Mouse (Mus musculus) liver, embryonic 13.5 days (tissue): ENCODE results near the gene Dera. TPM values are rescaled to one million over a fixed set of nuclear protein-coding genes. Genes with fewer than 3 reads are reported as not detected.

Experiments
- ATAC-seq: fragments of 200-750 bp; cut with Nextera tagmentation; 2 replicates; pipeline ENCODE4 v1.8.0; 2017; ENCODE audit warnings: low read depth, mild to moderate bottlenecking, moderate number of reproducible peaks, moderate library complexity
- DNase-seq: peaks from one replicate; pipeline ENCODE4 v3.0.0; 2022
- H3K27ac ChIP-seq: fragments of 300-500 bp; sonication (generic); 2 replicates; pipeline ENCODE4 v1.5.1; 2015; ENCODE audit warnings: moderate library complexity, mild to moderate bottlenecking, inconsistent platforms
- H3K27me3 ChIP-seq: fragments of 300-500 bp; sonication (generic); 2 replicates; pipeline ENCODE4 v1.6.1; 2015; ENCODE audit warnings: mild to moderate bottlenecking, inconsistent platforms
- H3K36me3 ChIP-seq: fragments of 300-500 bp; sonication (generic); 2 replicates; pipeline ENCODE4 v1.6.1; 2015; ENCODE audit warnings: mild to moderate bottlenecking, inconsistent platforms
- H3K4me1 ChIP-seq: fragments of 300-500 bp; sonication (generic); replicated peaks from 2 replicates; pipeline ENCODE4 v1.6.1; 2015; ENCODE audit warnings: inconsistent platforms
- H3K4me2 ChIP-seq: fragments of 300-500 bp; sonication (generic); 2 replicates; pipeline ENCODE4 v1.6.1; 2015; ENCODE audit warnings: inconsistent platforms, mild to moderate bottlenecking, moderate library complexity
- H3K4me3 ChIP-seq: fragments of 300-500 bp; sonication (generic); replicated peaks from 2 replicates; pipeline ENCODE4 v1.5.1; 2015; ENCODE audit warnings: mild to moderate bottlenecking, inconsistent platforms
- H3K9ac ChIP-seq: fragments of 300-500 bp; sonication (generic); 2 replicates; pipeline ENCODE4 v1.6.1; 2015; ENCODE audit warnings: mild to moderate bottlenecking, inconsistent platforms
- H3K9me3 ChIP-seq: fragments of 300-500 bp; sonication (generic); replicated peaks from 2 replicates; pipeline ENCODE4 v1.6.1; 2016; ENCODE audit warnings: inconsistent platforms
- WGBS: fragments of 180-500 bp; shearing (Covaris S2); methylation state at CpG from one replicate; pipeline ENCODE4 v1.1.7; 2015; ENCODE audit not compliant: insufficient replicate concordance; 5-methylcytosine and 5-hydroxymethylcytosine counted together
- polyA plus RNA-seq: library from polyadenylated mRNA; unstranded; fragments of >200 nt; fragmentation: Nextera tagmentation; extraction: Ambion mirVana; gene quantifications from 2 replicates; pipeline ENCODE4 v1.2.1, GENCODE M21; 2015

Dera gene
- polyA plus RNA-seq, 1 experiment from 2014 or later, result 53.1 TPM

DNA sequence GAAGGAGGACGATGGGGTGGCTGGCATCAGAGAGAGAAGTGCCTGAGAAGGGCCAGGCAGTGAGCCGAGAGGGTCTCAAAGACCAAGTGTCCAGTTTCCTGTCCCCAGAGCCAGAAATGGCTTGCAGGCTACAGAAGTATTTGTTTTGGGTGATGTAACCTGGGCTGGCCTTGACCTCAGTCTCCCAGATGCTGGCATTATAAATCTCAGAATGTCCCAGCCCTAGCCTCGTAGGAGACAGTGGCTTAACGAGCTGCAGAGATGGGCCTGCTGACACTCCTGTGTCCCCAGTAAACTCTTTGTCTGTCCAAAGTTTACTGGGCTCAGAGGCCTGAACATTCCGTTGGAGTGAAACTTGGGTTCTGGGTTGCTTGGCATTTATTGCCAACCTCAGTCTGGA, 55.8 kb downstream of the Dera start:
- Histone ChIP-seq H3K9me3 (no peaks in the 10 kb centered on the region), H3K4me2 (no peak overlapping the region), H3K36me3 (0 out of 2 replicates have a peak, but pooled peaks cover 5% of the 10 kb centered on the region), H3K27me3 (no peaks in the 10 kb centered on the region), H3K4me3 (no peak overlapping the region), H3K9ac (no peak overlapping the region), H3K4me1 (0 out of 2 replicates have a peak, but pooled peaks cover 3% of the 10 kb centered on the region), H3K27ac (no peak overlapping the region)
- no peak for ATAC-seq
- 71% methylated on average over 5 of the region's 5 CpGs for WGBS
- no peak for DNase-seq

DNA sequence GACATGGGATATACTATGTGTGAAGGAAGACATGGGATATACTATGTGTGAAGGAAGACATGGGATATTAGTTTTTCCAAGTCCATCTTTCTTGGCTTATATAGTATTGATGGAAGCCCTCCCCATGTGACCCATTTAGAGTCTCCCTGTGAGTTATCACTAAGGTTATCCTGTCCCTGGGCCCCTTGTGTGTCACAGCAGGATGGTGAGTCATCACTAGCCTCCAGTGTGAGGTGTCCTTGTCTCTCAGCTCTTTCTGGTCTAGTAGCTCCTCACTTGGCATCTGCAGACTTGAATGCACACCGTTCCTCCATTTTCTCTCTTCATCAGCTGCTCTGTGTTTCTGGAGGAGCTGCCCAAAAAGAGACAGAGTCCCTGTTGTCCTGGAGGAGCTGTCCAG, 59.7 kb downstream of the Dera start:
- Histone ChIP-seq H3K4me2 (no peak overlapping the region), H3K9me3 (no peaks in the 10 kb centered on the region), H3K27ac (no peak overlapping the region), H3K9ac (no peak overlapping the region), H3K4me3 (no peak overlapping the region), H3K4me1 (0 out of 2 replicates have a peak, but pooled peaks cover 3% of the 10 kb centered on the region), H3K27me3 (no peaks in the 10 kb centered on the region), H3K36me3 (0 out of 2 replicates have a peak, but pooled peaks cover 4% of the 10 kb centered on the region)
- no peak for ATAC-seq
- no peak for DNase-seq
- WGBS, result 87% methylated on average over 1 of the region's 1 CpGs

DNA sequence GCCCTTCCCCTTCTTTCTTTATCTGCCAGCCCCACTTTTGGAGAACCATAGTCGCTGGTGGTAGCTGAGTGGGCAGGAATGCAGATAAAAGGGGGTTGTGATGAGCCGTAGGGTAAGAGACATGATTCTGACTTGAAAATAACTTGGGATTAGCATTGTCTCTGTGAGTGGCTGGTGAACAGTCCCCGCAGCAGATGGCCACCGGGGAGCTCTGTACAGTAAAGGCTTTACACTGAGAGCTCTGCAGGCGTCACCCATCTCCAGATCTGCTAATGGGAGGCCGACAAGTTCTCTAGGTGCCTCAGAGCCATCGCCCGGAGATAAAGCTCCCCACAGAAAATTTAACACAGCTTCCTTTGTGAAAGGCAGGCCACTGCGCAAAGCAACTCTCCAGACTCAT, 62.2 kb downstream of the Dera start:
- 73% methylated on average over 9 of the region's 9 CpGs for WGBS
- ATAC-seq, result no peak

DNA sequence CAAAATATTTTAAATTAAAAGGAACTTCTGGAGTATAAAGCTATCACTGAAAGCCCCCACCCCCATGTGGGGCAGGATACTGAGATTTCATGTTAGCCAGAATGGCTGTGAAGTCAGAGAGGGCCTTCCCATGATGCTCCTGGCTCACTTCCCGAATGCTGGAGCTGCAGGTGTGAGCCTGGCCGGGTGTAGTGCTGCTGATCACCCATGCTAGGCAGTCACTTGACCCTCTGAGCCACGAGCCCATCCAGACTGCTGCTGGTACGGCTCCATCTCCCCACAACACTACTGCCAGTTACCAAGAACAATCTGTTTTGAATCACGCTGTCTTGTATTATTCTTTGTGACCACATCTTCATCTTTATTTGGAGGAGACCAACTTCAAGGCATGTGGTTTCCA, 68.2 kb downstream of the Dera start:
- no peaks in the 10 kb centered on the region for H3K27me3 ChIP-seq
- H3K9ac ChIP-seq, result no peak overlapping the region
- no peak overlapping the region for H3K4me3 ChIP-seq
- DNase-seq (no peak), ATAC-seq (no peak)
- no peaks in the 10 kb centered on the region for H3K9me3 ChIP-seq
- H3K27ac ChIP-seq, result no peak overlapping the region
- H3K36me3 ChIP-seq, result 0 out of 2 replicates have a peak, but pooled peaks cover 4% of the 10 kb centered on the region
- H3K4me1 ChIP-seq, result no peaks in the 10 kb centered on the region
- no peak overlapping the region for H3K4me2 ChIP-seq
- 81% methylated on average over 5 of the region's 5 CpGs for WGBS

More for the DNA sequence above, 62.2 kb downstream of the Dera start:
- no peak overlapping the region for H3K9ac ChIP-seq
- no peak overlapping the region for H3K4me3 ChIP-seq
- H3K27ac ChIP-seq, result no peak overlapping the region
- H3K4me1 ChIP-seq, result no peaks in the 10 kb centered on the region
- no peak overlapping the region for H3K4me2 ChIP-seq
- H3K27me3 ChIP-seq, result no peaks in the 10 kb centered on the region
- no peaks in the 10 kb centered on the region for H3K9me3 ChIP-seq
- H3K36me3 ChIP-seq, result 0 out of 2 replicates have a peak, but pooled peaks cover 2% of the 10 kb centered on the region
- no peak for DNase-seq

DNA sequence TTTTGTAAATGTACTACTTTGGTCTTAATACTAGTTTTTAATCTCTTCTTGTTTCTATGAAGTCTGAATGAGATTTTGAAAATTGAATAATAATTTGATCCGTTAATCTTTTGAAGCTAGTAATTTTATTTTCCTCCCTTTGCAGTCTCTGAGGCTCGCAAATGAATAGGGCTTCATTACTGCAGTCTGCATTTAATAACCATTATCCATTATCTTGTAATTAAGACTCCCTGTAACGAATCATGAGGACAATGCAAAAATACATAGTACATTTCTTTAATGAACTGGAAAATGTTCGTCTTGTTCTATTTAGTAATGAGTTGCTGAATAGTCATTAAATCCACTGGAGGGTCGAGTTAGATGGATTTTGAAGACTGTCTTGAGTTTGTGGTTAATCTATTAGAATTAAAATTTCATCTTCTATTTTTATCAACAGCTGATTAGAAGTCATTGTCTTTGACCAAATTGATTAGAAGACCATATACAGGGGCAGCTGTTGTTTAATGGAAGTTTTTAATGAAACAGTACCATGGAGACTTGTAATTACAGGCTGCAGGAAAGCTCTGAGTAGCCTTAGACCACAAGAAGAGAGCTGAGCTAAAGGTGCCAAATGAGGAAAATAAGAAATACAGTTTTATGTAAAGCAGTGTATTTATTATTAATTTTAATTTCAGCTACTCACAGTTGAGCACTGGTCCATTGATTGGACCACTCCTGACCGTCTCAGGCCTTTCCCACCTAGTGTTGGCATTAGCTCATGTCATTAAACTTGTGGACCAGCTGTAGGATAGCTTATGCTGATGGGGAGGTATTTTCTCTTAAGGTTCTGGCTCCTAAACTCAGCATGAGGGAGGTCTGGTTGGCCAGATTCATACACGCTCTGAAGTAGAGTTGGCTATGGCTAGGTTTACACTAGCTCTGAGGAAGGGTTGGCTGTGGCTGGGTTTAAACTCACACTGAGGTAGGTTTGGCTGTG, 70.0 kb downstream of the Dera start:
- H3K4me2 ChIP-seq, result no peak overlapping the region
- H3K9me3 ChIP-seq, result no peaks in the 10 kb centered on the region
- H3K9ac ChIP-seq, result no peak overlapping the region
- H3K27me3 ChIP-seq, result no peaks in the 10 kb centered on the region
- ATAC-seq, result no peak
- H3K4me1 ChIP-seq, result no peaks in the 10 kb centered on the region; the same call in 1 of the 2 replicates
- H3K27ac ChIP-seq, result no peak overlapping the region
- no peak overlapping the region for H3K4me3 ChIP-seq
- WGBS, result 68% methylated on average over 7 of the region's 7 CpGs
- 0 out of 2 replicates have a peak, but pooled peaks cover 4% of the 10 kb centered on the region for H3K36me3 ChIP-seq
- DNase-seq, result no peak

DNA sequence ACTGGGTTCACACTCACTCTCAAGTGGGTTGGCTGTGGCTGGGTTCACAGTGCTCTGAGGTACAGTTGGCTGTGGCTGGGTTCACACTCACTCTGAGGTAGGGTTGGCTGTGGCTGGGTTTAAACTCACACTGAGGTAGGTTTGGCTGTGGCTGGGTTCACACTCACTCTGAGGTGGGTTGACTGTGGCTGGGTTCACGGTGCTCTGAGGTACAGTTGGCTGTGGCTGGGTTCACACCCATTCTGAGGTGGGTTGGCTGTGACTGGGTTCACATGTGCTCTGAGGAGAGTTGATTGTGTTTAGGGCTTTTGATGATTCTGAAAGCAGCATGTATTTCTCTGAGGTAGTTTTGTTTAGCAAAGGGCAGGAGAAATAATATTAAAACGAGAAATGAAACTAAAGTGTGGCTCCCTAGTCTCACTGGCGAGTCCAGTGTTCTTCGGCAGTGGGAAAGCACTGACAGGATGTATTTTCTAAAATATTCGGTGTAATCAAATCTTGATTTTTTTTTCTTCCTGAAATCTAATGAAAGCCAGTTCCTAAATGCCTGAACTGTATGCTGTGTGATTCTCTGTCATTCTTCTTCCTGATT, 70.8 kb downstream of the Dera start:
- DNase-seq (no peak), ATAC-seq (no peak)
- H3K9ac ChIP-seq, result no peak overlapping the region
- no peak overlapping the region for H3K4me3 ChIP-seq
- H3K4me2 ChIP-seq, result no peak overlapping the region
- WGBS, result 78% methylated on average over 5 of the region's 5 CpGs
- H3K4me1 ChIP-seq, result no peaks in the 10 kb centered on the region; the same call in 1 of the 2 replicates
- no peak overlapping the region for H3K27ac ChIP-seq
- H3K36me3 ChIP-seq, result peaks cover 6% of the 10 kb centered on the region; the same call in 1 of the 2 replicates
- H3K9me3 ChIP-seq, result no peaks in the 10 kb centered on the region
- H3K27me3 ChIP-seq, result no peaks in the 10 kb centered on the region

DNA sequence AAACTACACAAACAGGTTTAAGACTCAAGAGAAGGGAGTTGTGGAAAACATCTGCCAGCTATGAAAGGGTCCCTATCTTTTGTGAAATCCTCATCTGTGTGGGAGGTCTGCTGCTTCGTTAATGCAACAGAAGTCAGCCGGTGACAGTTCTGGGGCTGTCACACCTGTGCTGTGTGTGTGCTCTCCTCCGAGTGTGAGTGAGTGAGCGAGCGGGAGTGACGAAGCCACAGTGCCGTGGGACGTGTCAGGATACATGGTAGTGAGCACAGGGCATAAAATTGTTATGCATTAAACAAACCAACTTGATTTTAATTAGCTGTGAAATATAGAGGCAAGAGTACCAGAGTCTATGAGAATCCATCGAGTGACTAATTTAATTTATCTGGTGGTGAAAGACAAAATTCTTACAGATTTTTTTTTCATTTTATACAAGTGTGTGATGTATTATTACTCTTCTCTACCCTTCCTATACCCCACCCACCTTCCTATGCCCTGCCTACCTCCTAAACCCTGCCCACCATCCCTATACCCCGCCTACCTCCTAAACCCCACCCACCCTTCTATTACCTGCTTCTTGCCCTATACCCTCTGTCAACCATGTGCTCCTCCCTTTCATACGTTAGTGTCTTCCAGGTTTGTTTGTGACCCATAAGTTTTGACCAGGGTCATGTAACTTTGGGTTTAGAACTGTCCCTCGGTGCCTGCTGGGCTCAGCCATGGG, 74.9 kb downstream of the Dera start:
- Histone ChIP-seq H3K4me1 (no peaks in the 10 kb centered on the region; the same call in 1 of the 2 replicates), H3K4me3 (no peak overlapping the region), H3K9me3 (no peaks in the 10 kb centered on the region), H3K4me2 (no peak overlapping the region), H3K36me3 (peaks cover 8% of the 10 kb centered on the region; the same call in 1 of the 2 replicates), H3K27ac (no peak overlapping the region), H3K9ac (no peak overlapping the region), H3K27me3 (no peaks in the 10 kb centered on the region)
- ATAC-seq (peak; percentile 48; the same call in 1 of the 2 replicates), DNase-seq (no peak)
- WGBS, result 78% methylated on average over 12 of the region's 12 CpGs

DNA sequence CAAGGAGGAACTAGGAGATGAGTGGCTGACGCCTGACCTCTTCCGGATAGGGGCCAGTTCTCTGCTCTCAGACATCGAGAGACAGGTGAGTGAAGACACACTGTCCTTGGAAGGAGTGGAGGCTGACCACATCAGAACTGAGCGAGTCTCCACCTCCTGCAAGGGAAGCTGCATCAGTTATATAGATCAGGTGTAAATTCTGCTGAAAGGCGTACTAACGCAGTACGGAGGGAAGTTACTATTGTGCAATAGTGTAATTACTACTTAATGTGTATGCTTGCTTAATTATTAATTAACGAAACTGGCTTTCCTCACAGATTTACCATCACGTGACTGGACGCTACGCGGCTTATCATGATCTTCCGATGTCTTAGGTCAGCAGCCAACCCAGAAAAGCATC, 82.5 kb downstream of the Dera start:
- H3K36me3 ChIP-seq, result 0 out of 2 replicates have a peak, but pooled peaks cover 4% of the 10 kb centered on the region
- 81% methylated on average over 13 of the region's 13 CpGs for WGBS
- H3K9me3 ChIP-seq, result no peaks in the 10 kb centered on the region
- ATAC-seq (no peak), DNase-seq (no peak)
- H3K27ac ChIP-seq, result no peak overlapping the region
- H3K4me1 ChIP-seq, result no peaks in the 10 kb centered on the region
- H3K4me2 ChIP-seq, result no peak overlapping the region
- no peaks in the 10 kb centered on the region for H3K27me3 ChIP-seq
- H3K9ac ChIP-seq, result no peak overlapping the region
- H3K4me3 ChIP-seq, result no peak overlapping the region

DNA sequence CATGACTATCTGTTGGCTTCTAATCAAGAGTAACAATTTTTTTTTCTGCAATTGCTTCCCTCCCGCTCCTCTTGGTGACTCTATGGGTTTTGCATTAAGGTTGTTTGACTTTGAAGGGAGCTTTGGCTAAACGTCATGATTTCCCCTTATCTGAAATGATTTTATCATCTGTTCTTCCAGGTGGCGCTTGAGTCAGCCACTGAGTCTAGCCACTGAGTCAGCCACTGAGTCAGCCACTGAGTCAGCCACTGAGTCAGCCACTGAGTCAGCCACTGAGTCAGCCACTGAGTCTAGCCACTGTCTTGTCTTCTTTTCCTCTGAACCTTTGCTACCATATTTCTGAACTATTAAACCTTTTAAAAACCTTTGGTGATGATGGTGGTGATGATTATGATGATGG, 89.0 kb downstream of the Dera start:
- no peak overlapping the region for H3K27ac ChIP-seq
- no peaks in the 10 kb centered on the region for H3K4me1 ChIP-seq
- WGBS, result 62% methylated on average over 3 of the region's 3 CpGs
- ATAC-seq (no peak), DNase-seq (no peak)
- 0 out of 2 replicates have a peak, but pooled peaks cover 4% of the 10 kb centered on the region for H3K36me3 ChIP-seq
- no peak overlapping the region for H3K4me3 ChIP-seq
- H3K9ac ChIP-seq, result no peak overlapping the region
- H3K4me2 ChIP-seq, result no peak overlapping the region
- H3K27me3 ChIP-seq, result no peaks in the 10 kb centered on the region
- H3K9me3 ChIP-seq, result no peaks in the 10 kb centered on the region

DNA sequence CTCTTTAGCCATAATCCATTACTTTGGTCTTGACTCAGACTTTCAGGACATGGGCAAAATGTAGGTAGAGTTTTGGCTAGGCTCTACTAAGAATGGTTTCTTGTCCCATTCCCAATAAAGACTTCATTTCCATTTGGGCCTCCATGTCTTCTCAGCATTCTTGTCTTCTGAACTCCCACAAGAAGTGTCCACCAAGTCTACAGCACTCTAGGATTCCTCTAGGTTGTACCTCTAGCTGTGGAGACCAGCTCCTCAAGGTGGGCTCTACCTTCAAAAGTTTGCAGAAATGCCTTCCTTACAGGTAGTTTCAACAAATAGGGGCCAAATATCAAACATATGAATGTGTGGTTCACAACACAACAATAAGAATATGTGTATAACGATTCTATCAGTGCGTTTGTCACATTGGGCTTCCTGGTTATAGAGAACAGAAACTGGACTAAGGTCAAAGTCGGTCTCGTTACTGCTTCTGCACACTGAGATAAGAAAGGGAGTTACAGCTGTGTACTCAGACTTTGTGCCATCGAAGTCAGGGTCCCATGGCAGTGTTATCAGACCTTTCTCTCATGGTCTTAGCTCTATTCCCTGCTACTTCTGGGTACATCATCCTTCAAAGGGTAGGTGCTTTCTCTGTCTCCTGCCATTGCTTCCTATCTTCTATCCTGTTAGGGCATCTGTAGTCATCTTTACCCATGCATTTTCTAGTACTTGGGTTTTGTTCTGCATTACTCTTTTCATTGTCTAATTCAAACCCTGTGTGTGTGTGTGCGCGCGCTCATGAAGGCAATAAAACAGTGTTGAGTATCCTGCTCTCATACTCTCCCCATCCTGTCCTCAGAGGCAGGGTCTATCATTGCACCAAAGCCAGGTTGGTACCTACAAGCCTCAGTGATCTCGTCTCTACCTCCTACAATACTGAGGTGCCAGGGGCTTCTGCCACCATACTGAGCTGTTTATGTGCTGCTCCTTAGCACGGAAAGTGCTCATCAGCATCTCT, 103.2 kb downstream of the Dera start:
- no peak overlapping the region for H3K4me3 ChIP-seq
- no peaks in the 10 kb centered on the region for H3K4me1 ChIP-seq
- no peak overlapping the region for H3K4me2 ChIP-seq
- no peak overlapping the region for H3K27ac ChIP-seq
- no peaks in the 10 kb centered on the region for H3K27me3 ChIP-seq
- DNase-seq, result no peak
- no peaks in the 10 kb centered on the region for H3K36me3 ChIP-seq
- no peak overlapping the region for H3K9ac ChIP-seq
- 68% methylated on average over 10 of the region's 10 CpGs for WGBS
- peaks cover 7% of the 10 kb centered on the region; the same call in 1 of the 2 replicates for H3K9me3 ChIP-seq
- ATAC-seq, result no peak
